Mouse (Mus musculus) midbrain, embryonic 16.5 days (tissue): Measurements from ENCODE around the gene Apoa1. TPM values are rescaled to one million over a fixed set of nuclear protein-coding genes. Genes with fewer than 3 reads are reported as not detected.

Source experiments
- polyA plus RNA-seq: library from polyadenylated mRNA; unstranded; fragments of >200 nt; fragmentation: Nextera tagmentation; extraction: Ambion mirVana; gene quantifications from 2 replicates; pipeline ENCODE4 v1.2.1, GENCODE M21; 2015

Gene Apoa1
- polyA plus RNA-seq, 1 experiment from 2014 or later: 3.9 TPM

Other genes with a start within 250 kb of the Apoa1 start
- gene Pafah1b2, start 215.9 kb upstream of the Apoa1 start, polyA plus RNA-seq: 287 and 294 TPM in 2 replicates
- gene Sik3, start 215.8 kb upstream of the Apoa1 start, polyA plus RNA-seq: 5.1 and 5.9 TPM in 2 replicates
- not detected in 2 replicates for gene Apoc3, start 7.1 kb downstream of the Apoa1 start, polyA plus RNA-seq
- gene Apoa4, start 12.1 kb downstream of the Apoa1 start, polyA plus RNA-seq: not detected in 2 replicates
- not detected in 2 replicates for gene Apoa5, start 40.1 kb downstream of the Apoa1 start, polyA plus RNA-seq
- 58.7 and 63.4 TPM in 2 replicates for gene Zpr1, start 44.5 kb downstream of the Apoa1 start, polyA plus RNA-seq
- 17.3 and 17.6 TPM in 2 replicates for gene Bud13, start 54.4 kb downstream of the Apoa1 start, polyA plus RNA-seq
- gene 4931429L15Rik, start 91.4 kb downstream of the Apoa1 start, polyA plus RNA-seq: not detected in 2 replicates